Mouse (Mus musculus): ENCODE measurements around the gene Nphs1.
"Not testable (repeated sequence)": the region's sequence is repeated elsewhere in the genome, so short reads cannot be mapped to it uniquely, and the experiment has no call there.

The Nphs1 gene

DNA sequence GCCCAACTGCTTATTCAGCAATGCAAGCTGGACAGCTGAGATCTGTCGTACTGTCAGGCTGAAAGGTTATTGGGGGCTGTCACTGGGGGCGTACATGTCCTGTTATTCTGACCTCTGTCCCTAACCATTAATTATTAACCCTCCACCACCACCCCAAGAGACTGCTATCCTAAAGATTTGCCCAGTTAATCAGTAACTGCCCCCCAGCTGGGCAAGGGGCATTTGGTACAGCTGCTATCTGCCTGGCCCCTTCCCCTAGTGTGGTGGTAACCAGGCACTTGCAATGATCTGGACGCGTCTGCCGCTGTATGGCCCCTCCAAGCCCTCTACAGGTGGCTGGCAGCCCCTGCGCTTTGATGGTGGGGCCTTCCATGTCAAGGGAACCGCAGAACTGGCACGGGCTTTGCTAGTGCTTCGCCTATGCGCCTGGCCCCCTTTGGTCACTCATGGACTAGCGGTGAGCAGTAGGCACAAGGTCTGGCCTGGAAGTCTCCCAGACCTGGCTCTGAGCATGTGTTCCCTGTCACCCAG is 35.4 kb downstream of the Nphs1 start, which contains the start of gene Prodh2:
TSS of gene Prodh2 (plus strand) at position 222 of the 531 bp plus-strand sequence.
- no peak for DNase-seq (ENCODE audit: low spot score)

DNA sequence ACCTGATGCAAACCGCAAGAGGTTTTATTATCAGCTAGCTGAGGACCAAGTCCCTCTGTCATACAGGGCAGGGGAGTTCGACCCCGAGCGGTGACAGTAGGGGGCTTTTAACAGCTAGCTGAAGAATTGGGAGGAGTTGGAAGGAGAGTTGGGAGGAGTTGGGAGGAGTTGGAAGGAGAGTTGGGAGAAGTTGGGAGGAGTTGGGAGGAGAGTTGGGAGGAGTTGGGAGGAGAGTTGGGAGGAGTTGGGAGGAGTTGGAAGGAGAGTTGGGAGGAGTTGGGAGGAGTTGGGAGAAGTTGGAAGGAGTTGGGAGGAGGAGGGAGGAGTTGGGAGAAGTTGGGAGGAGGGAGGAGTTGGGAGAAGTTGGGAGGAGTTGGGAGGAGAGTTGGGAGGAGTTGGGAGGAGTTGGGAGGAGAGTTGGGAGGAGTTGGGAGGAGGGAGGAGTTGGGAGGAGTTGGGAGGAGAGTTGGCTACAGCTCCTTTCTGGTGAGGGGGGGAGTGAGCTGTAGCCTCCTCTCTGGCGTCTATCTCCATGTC is 37.5 kb downstream of the Nphs1 start:
- DNase-seq (ENCODE audit: low spot score): not testable (repeated sequence)

GRCm38 (mm10) chr7:30501159-30501558 is 43.0 kb downstream of the Nphs1 start:
- DNase-seq (ENCODE audit: low spot score): not testable (repeated sequence)

GRCm38 (mm10) chr7:30508061-30508460 is 49.9 kb downstream of the Nphs1 start:
- no peak for DNase-seq (ENCODE audit: low spot score)

- DNase-seq (ENCODE audit: low spot score): no peak
These were observed 57.1 kb downstream of the Nphs1 start for GRCm38 (mm10) chr7:30515003-30515760.

GRCm38 (mm10) chr7:30518325-30518724 is 60.2 kb downstream of the Nphs1 start:
- no peak for DNase-seq (ENCODE audit: low spot score)

DNA sequence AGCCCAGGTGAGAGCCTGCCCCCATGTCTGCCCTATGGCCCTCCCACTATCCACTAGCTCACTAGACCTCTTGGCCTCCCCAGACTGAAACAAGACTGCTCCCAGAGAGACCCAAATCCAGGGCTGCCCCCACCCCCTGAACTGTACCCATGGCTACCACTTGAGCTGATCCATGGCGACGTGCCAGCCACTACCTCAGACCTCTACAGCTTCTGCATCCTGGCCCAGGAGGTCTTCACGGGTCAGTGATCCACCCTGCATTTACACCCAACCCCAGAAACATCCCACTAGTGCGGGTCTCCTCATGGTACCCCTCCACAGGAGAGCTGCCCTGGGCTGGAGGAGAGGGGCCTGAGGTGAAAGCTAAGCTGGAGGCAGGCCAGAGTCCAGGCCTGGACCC is 62.3 kb downstream of the Nphs1 start:
- no peak for DNase-seq (ENCODE audit: low spot score)

GRCm38 (mm10) chr7:30520856-30521255 is 62.7 kb downstream of the Nphs1 start:
- DNase-seq (ENCODE audit: low spot score): no peak

DNA sequence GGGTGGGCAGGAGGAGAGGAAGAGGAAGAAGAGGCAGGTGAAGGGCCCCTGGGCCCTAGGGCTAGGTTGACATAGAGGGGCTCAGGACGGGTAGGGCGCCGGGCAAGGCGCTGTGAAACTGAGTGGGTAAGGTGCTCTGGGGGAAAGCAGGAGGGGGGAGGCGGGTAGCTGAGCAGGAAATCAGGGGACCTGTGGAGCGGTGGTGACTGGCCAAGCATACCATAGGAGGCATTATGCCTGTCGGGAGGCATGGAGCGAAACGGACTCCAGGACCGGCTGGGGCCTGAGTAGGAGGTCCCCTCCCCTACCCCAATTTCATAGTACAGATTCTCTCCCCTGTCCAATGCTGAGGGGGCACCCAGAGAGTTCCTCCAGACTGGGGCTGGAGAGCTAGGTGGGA is 64.8 kb downstream of the Nphs1 start:
- DNase-seq (ENCODE audit: low spot score): no peak

- no peak for DNase-seq (ENCODE audit: low spot score)
These were observed 66.4 kb downstream of the Nphs1 start for GRCm38 (mm10) chr7:30524487-30524886.

- DNase-seq (ENCODE audit: low spot score): no peak
These were observed 67.8 kb downstream of the Nphs1 start for GRCm38 (mm10) chr7:30525954-30526353.

DNA sequence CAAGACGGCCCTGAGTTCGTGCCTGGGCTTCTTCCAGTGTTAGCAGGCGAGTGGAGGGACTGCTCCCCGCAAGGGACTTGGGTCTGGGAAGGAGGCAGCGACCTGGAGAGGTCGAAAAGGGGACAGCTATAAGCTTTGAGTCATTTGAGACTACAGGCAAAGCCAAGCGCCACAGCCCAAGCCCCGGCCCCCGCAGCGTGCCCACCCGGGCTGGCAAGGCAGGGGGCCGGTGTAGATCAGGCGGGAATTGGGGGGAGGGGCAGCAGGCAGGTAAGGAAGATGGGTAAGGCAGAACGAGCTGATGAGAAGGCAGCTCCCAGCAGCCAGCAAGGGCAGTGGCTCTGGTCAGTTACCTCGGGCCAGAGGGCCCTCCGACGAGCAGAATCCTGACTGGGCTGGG is 68.3 kb downstream of the Nphs1 start:
- DNase-seq (ENCODE audit: low spot score): no peak

- no peak for DNase-seq (ENCODE audit: low spot score)
These were observed 68.9 kb downstream of the Nphs1 start for GRCm38 (mm10) chr7:30526981-30527380.

GRCm38 (mm10) chr7:30531291-30531815 is 73.2 kb downstream of the Nphs1 start:
- peak; percentile 64 for DNase-seq (ENCODE audit: low spot score)

GRCm38 (mm10) chr7:30532931-30533330 is 74.8 kb downstream of the Nphs1 start:
- DNase-seq (ENCODE audit: low spot score): no peak

GRCm38 (mm10) chr7:30533941-30534632 is 76.0 kb downstream of the Nphs1 start:
- no peak for DNase-seq (ENCODE audit: low spot score)

DNA sequence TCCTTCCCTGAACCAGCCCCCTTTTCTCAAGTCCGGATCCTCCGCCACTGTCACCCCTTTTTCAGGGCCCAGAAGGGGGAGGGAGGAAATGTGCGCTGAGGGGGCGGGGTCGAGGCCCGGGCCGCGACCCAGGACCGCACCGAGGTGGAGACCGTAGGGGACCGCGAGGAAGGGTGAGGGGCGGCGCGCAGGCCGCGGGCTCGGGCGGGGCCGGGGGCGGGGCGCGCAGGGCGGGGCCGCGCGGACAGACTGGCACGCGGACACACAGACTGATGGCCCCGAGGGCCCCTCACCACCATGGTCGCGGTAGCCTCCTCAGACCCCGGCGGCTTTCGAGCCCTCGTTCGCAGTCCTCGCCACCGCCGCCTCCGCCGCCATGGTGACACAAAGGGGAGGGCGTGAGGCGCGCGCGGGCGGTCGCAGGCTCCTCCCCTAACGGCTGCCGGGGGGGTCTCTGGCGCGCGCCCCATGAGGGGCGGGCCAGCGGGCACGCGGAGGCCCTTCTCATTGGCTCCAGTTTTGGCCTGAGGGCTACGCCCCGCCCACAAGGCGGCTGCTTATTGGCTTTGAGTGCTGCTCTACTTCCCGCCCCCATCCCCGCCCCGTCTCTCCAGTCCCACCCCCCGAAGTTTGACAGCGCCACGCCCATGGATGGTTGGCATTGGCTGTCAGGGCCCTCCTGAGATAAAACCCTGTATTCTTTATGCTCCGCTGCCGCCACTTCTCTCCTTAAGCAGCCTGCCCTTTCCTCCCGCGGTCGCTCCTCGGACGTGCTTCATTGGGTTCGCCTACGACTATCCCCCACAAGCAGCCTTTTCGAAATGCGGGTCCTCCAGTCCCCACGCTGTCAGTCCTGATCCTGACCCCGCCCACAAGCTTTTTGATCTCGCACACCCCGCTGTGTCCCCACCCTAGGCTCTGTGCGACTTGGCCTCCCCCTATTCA is 76.8 kb downstream of the Nphs1 start, which contains the start of gene Arhgap33:
TSS of gene Arhgap33 (minus strand) at position 428 of the 945 bp plus-strand sequence.
- DNase-seq (ENCODE audit: low spot score): peak; percentile 96

All from left cerebral cortex, adult 11 months (tissue).